Mouse (Mus musculus) left cerebral cortex, adult 9 months (tissue): Measurements from ENCODE around the gene Cox4i2.

Experiments
- DNase-seq, 2 experiments: peaks; one replicate each; pipeline ENCODE4 v3.0.0; 2022; ENCODE audit warnings: low spot score in 2 of 2

The Cox4i2 gene

GRCm38 (mm10) chr2:152767618-152768271 is 13.8 kb downstream of the Cox4i2 start:
- no peak for DNase-seq

- no peak for DNase-seq
Observed at GRCm38 (mm10) chr2:152769677-152770076, 15.7 kb downstream of the Cox4i2 start.

- no peak for DNase-seq
Observed at GRCm38 (mm10) chr2:152771571-152771970, 17.6 kb downstream of the Cox4i2 start.

- no peak for DNase-seq
Observed at GRCm38 (mm10) chr2:152772231-152772630, 18.3 kb downstream of the Cox4i2 start.

- no peak for DNase-seq
Observed at GRCm38 (mm10) chr2:152775357-152775756, 21.4 kb downstream of the Cox4i2 start.

GRCm38 (mm10) chr2:152776019-152776418 is 22.0 kb downstream of the Cox4i2 start:
- peak in 1 of 2 experiments; percentile 28 for DNase-seq

GRCm38 (mm10) chr2:152776435-152776834 is 22.5 kb downstream of the Cox4i2 start:
- DNase-seq = peak; percentile 67 to 89

- no peak for DNase-seq
Observed at GRCm38 (mm10) chr2:152777081-152777480, 23.1 kb downstream of the Cox4i2 start.

GRCm38 (mm10) chr2:152780466-152780865 is 26.5 kb downstream of the Cox4i2 start:
- DNase-seq = no peak

- DNase-seq = no peak
Observed at GRCm38 (mm10) chr2:152781031-152781711, 27.2 kb downstream of the Cox4i2 start.

GRCm38 (mm10) chr2:152782656-152783055 is 28.7 kb downstream of the Cox4i2 start:
- DNase-seq = no peak

- DNase-seq = peak in 1 of 2 experiments; percentile 34
Observed at GRCm38 (mm10) chr2:152783241-152783640, 29.3 kb downstream of the Cox4i2 start.

GRCm38 (mm10) chr2:152784640-152785039 is 30.7 kb downstream of the Cox4i2 start:
- no peak for DNase-seq

GRCm38 (mm10) chr2:152785446-152786350 is 31.7 kb downstream of the Cox4i2 start:
- peak; percentile 72 to 86 for DNase-seq

GRCm38 (mm10) chr2:152787136-152787535 is 33.2 kb downstream of the Cox4i2 start:
- no peak for DNase-seq

GRCm38 (mm10) chr2:152787543-152787942 is 33.6 kb downstream of the Cox4i2 start:
- DNase-seq = no peak

- peak in 1 of 2 experiments; percentile 71 for DNase-seq
Observed at GRCm38 (mm10) chr2:152788892-152789421, 35.0 kb downstream of the Cox4i2 start.

GRCm38 (mm10) chr2:152789591-152789999 is 35.6 kb downstream of the Cox4i2 start:
- no peak for DNase-seq

- no peak for DNase-seq
Observed at GRCm38 (mm10) chr2:152792461-152792860, 38.5 kb downstream of the Cox4i2 start.

GRCm38 (mm10) chr2:152793381-152793780 is 39.4 kb downstream of the Cox4i2 start:
- DNase-seq = no peak

- DNase-seq = no peak
Observed at GRCm38 (mm10) chr2:152794281-152794827, 40.4 kb downstream of the Cox4i2 start.

- DNase-seq = no peak
Observed at GRCm38 (mm10) chr2:152797589-152797988, 43.6 kb downstream of the Cox4i2 start.
